Mouse (Mus musculus) liver, embryonic 15.5 days (tissue): ENCODE results near the gene Cox7b. TPM values are rescaled to one million over a fixed set of nuclear protein-coding genes. Genes with fewer than 3 reads are reported as not detected.

Source experiments
- ATAC-seq: fragments of 200-750 bp; cut with Nextera tagmentation; 2 replicates; pipeline ENCODE4 v1.8.0; 2017; ENCODE audit warnings: moderate number of reproducible peaks, mild to moderate bottlenecking, moderate library complexity; ENCODE audit not compliant: insufficient read depth
- H3K27ac ChIP-seq: fragments of 300-500 bp; sonication (generic); replicated peaks from 2 replicates; pipeline ENCODE4 v1.5.1; 2015; ENCODE audit warnings: mild to moderate bottlenecking, inconsistent platforms
- H3K27me3 ChIP-seq: fragments of 300-500 bp; sonication (generic); 2 replicates; pipeline ENCODE4 v1.6.1; 2015; ENCODE audit warnings: mild to moderate bottlenecking, inconsistent platforms
- H3K36me3 ChIP-seq: fragments of 300-500 bp; sonication (generic); replicated peaks from 2 replicates; pipeline ENCODE4 v1.6.1; 2015; ENCODE audit warnings: moderate library complexity, mild to moderate bottlenecking, inconsistent platforms
- H3K4me1 ChIP-seq: fragments of 300-500 bp; sonication (generic); replicated peaks from 2 replicates; pipeline ENCODE4 v1.6.1; 2015; ENCODE audit warnings: inconsistent platforms
- H3K4me2 ChIP-seq: fragments of 300-500 bp; sonication (generic); 2 replicates; pipeline ENCODE4 v1.6.1; 2015; ENCODE audit warnings: moderate library complexity, mild to moderate bottlenecking, inconsistent platforms
- H3K4me3 ChIP-seq: fragments of 300-500 bp; sonication (generic); replicated peaks from 2 replicates; pipeline ENCODE4 v1.5.1; 2015; ENCODE audit warnings: mild to moderate bottlenecking, inconsistent platforms
- H3K9ac ChIP-seq: fragments of 300-500 bp; sonication (generic); 2 replicates; pipeline ENCODE4 v1.6.1; 2015; ENCODE audit warnings: moderate library complexity, mild to moderate bottlenecking, inconsistent platforms
- H3K9me3 ChIP-seq: fragments of 300-500 bp; sonication (generic); replicated peaks from 2 replicates; pipeline ENCODE4 v1.6.1; 2016; ENCODE audit warnings: inconsistent platforms
- WGBS: fragments of 180-500 bp; shearing (Covaris S2); methylation state at CpG from one replicate; pipeline ENCODE4 v1.1.7; 2015; ENCODE audit warnings: mixed read lengths; ENCODE audit not compliant: insufficient replicate concordance; 5-methylcytosine and 5-hydroxymethylcytosine counted together
- polyA plus RNA-seq: library from polyadenylated mRNA; unstranded; fragments of >200 nt; fragmentation: Nextera tagmentation; extraction: Ambion mirVana; gene quantifications from 2 replicates; pipeline ENCODE4 v1.2.1, GENCODE M21; 2015

Cox7b gene
- polyA plus RNA-seq, 1 experiment from 2014 or later, result 265 TPM

DNA sequence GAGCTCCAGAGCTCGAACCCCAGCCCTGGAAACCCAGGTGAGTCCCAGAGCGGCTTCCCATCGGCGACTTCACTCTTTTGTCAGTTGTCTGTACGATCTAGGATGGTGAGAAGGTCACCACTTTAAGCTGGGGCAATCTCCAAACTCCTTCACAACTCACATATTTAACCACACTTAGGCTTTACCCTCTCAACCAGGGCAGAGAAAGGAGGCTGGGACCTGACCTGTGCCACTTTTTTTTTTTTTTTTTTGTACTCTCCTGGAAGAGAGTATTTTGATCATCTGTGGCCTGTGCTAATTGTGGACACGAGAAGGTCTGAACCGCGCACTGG, 11.8 kb downstream of the Cox7b start:
- 21% methylated on average over 8 of the region's 8 CpGs for WGBS
- H3K36me3 ChIP-seq, result no peaks in the 10 kb centered on the region
- peak overlapping the region; percentile 69 for H3K4me2 ChIP-seq
- H3K4me3 ChIP-seq, result peak overlapping the region; percentile 64
- peak overlapping the region; percentile 66; the same call in 1 of the 2 replicates for H3K27ac ChIP-seq
- no peaks in the 10 kb centered on the region for H3K27me3 ChIP-seq
- ATAC-seq, result peak; percentile 28
- no peaks in the 10 kb centered on the region for H3K9me3 ChIP-seq
- peak overlapping the region; percentile 57 for H3K9ac ChIP-seq
- 0 out of 2 replicates have a peak, but pooled peaks cover 5% of the 10 kb centered on the region for H3K4me1 ChIP-seq

DNA sequence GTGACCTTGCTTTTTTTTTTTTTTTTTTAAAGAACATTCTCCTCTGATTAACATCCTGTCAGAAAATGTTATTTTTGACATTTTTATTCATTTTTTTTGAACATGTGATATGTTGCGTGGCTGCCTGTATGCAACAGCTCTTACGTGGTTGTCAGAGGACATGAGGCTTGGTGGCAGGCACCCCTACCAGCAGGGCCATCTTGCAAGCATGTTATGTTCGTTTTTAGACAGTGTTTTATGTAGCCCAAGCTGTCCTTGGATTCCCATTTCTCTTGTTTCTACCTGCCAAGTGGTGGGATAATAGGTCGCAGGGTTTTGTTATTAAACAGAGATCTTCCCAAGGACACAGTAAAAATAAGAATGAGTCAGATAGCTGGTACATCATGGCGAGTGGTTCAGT, 14.7 kb downstream of the Cox7b start:
- Histone ChIP-seq H3K9ac (no peak overlapping the region), H3K4me3 (no peak overlapping the region), H3K27me3 (no peaks in the 10 kb centered on the region), H3K4me2 (no peak overlapping the region), H3K4me1 (0 out of 2 replicates have a peak, but pooled peaks cover 5% of the 10 kb centered on the region), H3K9me3 (no peaks in the 10 kb centered on the region), H3K36me3 (no peaks in the 10 kb centered on the region), H3K27ac (no peak overlapping the region)
- WGBS, result 62% methylated on average over 5 of the region's 5 CpGs
- ATAC-seq, result no peak

DNA sequence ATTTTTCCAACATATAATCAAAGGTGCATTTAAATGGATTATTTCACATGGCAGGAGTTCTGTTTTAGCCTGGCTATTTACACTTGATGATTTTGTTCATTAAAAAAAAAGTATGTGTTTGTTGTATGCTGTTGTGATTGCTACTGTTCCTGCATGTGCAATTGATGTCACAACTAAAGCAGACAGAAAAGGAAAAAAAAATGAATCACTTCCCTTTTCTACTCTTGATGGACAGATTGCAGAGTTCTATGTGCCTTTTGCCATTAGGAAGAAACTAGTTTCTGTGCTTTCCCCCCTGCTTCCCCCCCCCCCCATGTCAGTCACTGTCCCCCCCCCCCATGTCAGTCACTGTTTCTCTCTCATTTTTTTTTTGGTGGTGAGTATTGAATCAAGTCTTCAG, 15.6 kb downstream of the Cox7b start:
- no peak for ATAC-seq
- Histone ChIP-seq H3K27me3 (no peaks in the 10 kb centered on the region), H3K27ac (no peak overlapping the region), H3K36me3 (no peaks in the 10 kb centered on the region), H3K4me2 (no peak overlapping the region), H3K4me1 (0 out of 2 replicates have a peak, but pooled peaks cover 5% of the 10 kb centered on the region), H3K4me3 (no peak overlapping the region), H3K9me3 (no peaks in the 10 kb centered on the region), H3K9ac (no peak overlapping the region)

DNA sequence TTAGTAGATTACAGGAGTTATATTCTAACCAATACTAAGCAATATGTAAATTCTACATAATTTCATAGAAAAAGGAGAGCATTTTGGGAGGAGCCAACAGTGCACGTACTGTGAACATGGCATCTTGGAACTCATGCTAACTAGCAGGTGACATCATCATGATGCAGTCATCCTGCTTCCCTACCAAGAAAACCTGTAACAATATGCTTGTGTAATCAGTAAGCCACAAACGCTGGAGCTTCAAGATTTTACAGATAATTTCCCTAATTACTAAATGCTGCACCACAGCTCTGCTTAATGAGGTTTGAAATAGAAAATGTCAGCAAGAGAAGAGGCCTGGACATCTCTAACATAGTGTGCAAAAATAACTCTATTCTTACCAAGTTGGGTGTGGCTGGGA, 20.2 kb downstream of the Cox7b start:
- no peaks in the 10 kb centered on the region for H3K4me1 ChIP-seq
- WGBS, result 43% methylated on average over 2 of the region's 2 CpGs
- no peak for ATAC-seq
- no peak overlapping the region for H3K9ac ChIP-seq
- H3K27ac ChIP-seq, result no peak overlapping the region
- no peaks in the 10 kb centered on the region for H3K9me3 ChIP-seq
- H3K4me2 ChIP-seq, result no peak overlapping the region
- H3K36me3 ChIP-seq, result no peaks in the 10 kb centered on the region
- no peaks in the 10 kb centered on the region for H3K27me3 ChIP-seq
- no peak overlapping the region for H3K4me3 ChIP-seq

DNA sequence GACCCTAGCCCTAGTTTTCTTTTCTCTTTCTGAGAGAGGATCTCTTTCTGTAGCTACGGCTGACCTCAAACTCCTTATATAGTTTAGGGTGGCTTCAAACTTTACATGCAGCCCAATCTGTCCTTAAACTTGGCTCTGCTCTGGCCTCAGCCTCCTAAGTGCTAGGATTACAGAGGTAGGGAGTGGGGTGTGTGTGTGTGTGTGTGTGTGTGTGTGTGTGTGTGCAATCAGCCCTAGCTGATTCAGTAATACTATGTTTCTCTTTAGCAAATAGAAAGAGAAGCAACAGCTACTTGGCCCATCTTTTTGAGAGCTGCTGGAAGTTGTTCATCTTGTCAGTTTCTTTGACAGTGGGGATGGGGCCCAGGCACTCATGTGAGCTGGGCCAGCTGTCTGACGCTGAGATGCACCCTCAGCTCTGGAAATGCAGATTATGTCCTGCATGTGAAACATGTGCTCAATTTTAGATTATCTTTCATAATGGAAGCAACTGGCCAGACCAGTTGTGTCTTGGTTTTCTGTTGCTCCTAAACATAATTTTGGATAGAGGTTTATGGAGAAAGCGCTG, 21.8 kb downstream of the Cox7b start:
- 64% methylated on average over 3 of the region's 3 CpGs for WGBS
- Histone ChIP-seq H3K4me2 (no peak overlapping the region), H3K4me3 (no peak overlapping the region), H3K27me3 (no peaks in the 10 kb centered on the region), H3K36me3 (no peaks in the 10 kb centered on the region), H3K4me1 (0 out of 2 replicates have a peak, but pooled peaks cover under 1% of the 10 kb centered on the region), H3K9ac (no peak overlapping the region), H3K9me3 (no peaks in the 10 kb centered on the region), H3K27ac (no peak overlapping the region)
- ATAC-seq, result no peak

DNA sequence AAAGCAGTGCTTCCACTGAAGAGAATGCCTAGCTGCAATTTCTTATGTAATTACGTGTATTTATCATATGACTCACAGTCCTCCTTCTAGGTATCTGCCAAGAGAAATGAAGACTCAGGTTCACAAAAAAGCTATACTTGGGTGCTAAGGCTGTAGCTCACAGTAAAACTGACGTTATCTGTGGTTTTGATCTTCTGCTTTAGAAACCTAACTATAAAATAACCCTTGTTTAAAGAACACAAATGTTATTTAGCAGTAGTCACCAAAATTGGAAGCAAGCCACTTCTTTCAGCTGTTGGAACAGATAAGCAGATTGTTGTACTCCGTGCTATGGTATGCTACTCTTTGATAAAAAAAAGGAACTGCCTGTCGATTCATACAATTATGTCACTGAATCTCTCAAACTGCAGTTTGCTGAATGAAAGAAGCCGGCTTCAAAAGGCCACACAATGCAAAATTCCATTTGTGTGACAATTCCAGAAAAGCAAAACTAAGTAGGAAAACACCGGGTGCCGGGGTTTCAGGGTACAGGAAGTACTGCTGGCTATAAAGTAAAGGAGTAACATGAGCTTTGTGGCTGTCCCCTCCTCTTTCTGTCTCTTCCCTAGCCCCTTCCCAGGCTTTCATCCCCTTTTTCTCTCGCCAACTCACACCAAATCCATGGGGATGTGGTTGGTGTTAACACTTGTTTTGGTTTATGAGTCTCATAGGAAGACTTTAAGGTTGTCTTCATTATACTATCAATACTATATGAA, 28.5 kb downstream of the Cox7b start:
- peak overlapping the region; percentile 41 for H3K4me2 ChIP-seq
- H3K36me3 ChIP-seq, result no peaks in the 10 kb centered on the region
- ATAC-seq, result peak; percentile 79
- no peaks in the 10 kb centered on the region for H3K27me3 ChIP-seq
- no peak overlapping the region for H3K4me3 ChIP-seq
- H3K27ac ChIP-seq, result peak overlapping the region; percentile 57; the same call in 1 of the 2 replicates
- peaks cover 25% of the 10 kb centered on the region for H3K4me1 ChIP-seq
- 19% methylated on average over 8 of the region's 8 CpGs for WGBS
- H3K9me3 ChIP-seq, result no peaks in the 10 kb centered on the region
- H3K9ac ChIP-seq, result peak overlapping the region; percentile 27; the same call in 1 of the 2 replicates

DNA sequence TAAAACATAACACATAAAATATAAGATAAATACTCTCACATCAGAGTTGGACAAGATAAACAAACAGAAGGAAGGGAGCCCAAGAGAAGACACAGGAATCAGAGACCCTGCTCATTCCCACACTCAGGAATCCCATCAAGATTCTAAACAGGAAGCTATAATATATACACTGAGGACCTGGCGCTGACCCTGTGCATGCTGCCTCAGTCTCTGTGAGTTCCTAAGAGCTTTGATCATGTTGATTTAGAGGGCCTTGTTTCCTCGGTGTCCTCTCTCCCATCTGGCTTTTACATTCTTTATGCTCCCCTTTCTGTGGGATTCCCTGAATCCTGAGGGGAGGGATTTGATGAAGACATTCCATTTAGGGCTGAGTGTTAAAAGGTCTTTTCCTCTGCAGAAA, 30.0 kb downstream of the Cox7b start:
- WGBS, result 62% methylated on average over 2 of the region's 2 CpGs
- no peaks in the 10 kb centered on the region for H3K27me3 ChIP-seq
- no peaks in the 10 kb centered on the region for H3K9me3 ChIP-seq
- no peak overlapping the region for H3K9ac ChIP-seq
- no peaks in the 10 kb centered on the region for H3K36me3 ChIP-seq
- no peak overlapping the region for H3K4me2 ChIP-seq
- H3K4me3 ChIP-seq, result no peak overlapping the region
- H3K27ac ChIP-seq, result no peak overlapping the region
- no peak for ATAC-seq
- peaks cover 25% of the 10 kb centered on the region for H3K4me1 ChIP-seq

DNA sequence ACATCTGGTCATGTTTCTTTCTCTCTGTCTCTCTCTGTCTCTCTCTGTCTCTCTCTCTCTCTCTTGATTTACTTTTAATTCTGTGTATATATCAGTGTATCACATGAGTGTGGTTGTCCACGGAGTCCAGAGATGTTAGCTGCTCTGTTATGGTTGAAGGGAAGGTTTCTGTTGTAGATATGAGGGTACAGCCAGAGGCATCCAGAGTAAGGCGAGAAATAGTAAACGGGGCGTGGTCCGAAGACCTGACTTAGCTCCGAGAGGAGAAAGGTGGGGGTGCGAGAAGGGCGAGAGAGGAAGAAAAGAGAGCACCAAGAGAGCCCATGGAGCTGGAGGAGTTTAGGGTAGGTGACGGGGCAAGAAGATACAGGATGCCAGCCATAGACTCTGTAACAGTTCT, 30.4 kb downstream of the Cox7b start:
- no peak overlapping the region for H3K9ac ChIP-seq
- H3K4me3 ChIP-seq, result no peak overlapping the region
- H3K27me3 ChIP-seq, result no peaks in the 10 kb centered on the region
- H3K4me1 ChIP-seq, result peaks cover 25% of the 10 kb centered on the region
- WGBS, result 29% methylated on average over 9 of the region's 9 CpGs
- no peak overlapping the region for H3K27ac ChIP-seq
- H3K9me3 ChIP-seq, result no peaks in the 10 kb centered on the region
- no peak overlapping the region for H3K4me2 ChIP-seq
- no peaks in the 10 kb centered on the region for H3K36me3 ChIP-seq
- 0 out of 2 replicates have a peak, but pooled peaks have one; percentile 29 for ATAC-seq

DNA sequence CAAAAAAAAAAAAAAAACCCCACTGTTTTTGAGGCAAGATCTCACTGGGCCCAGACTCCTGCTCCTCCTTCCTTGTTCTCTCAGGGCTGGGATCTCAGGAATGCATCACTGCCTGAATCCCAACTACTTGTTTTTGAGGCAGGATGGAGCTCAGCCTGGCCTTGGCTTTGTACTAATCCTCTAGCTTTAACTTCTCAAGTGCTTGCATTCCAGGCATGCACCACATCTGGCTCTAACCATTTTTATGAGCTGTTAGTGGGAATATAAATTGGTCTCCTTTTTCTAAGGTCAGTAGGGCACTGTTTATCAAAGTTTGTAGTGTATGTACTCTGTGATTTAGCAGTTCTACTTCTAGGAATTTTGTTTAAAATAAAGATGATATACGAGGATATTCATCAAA, 32.7 kb downstream of the Cox7b start:
- ATAC-seq, result no peak

More for the DNA sequence above, 32.7 kb downstream of the Cox7b start:
- peaks cover 21% of the 10 kb centered on the region for H3K4me1 ChIP-seq
- H3K4me3 ChIP-seq, result no peak overlapping the region
- no peaks in the 10 kb centered on the region for H3K9me3 ChIP-seq
- 54% methylated on average over 1 of the region's 1 CpGs for WGBS
- no peak overlapping the region for H3K27ac ChIP-seq
- H3K36me3 ChIP-seq, result no peaks in the 10 kb centered on the region
- no peaks in the 10 kb centered on the region for H3K27me3 ChIP-seq
- no peak overlapping the region for H3K9ac ChIP-seq
- no peak overlapping the region for H3K4me2 ChIP-seq

Other genes with a start within 250 kb of the Cox7b start
- 37.4 and 39.3 TPM in 2 replicates for gene Atrx, start 86.3 kb upstream of the Cox7b start, polyA plus RNA-seq
- gene Magt1, start 3.8 kb upstream of the Cox7b start, polyA plus RNA-seq, result 29.1 and 30.3 TPM in 2 replicates
- gene Atp7a, start 11.6 kb downstream of the Cox7b start, polyA plus RNA-seq, result 9.4 and 11.5 TPM in 2 replicates
- gene Tlr13, start 127.5 kb downstream of the Cox7b start, polyA plus RNA-seq, result 1.4 TPM in 2 replicates
- gene Pgk1, start 171.4 kb downstream of the Cox7b start, polyA plus RNA-seq, result 163 and 170 TPM in 2 replicates
- 4.2 and 4.3 TPM in 2 replicates for gene Taf9b, start 205.5 kb downstream of the Cox7b start, polyA plus RNA-seq
- not detected in 2 replicates for gene Fnd3c2, start 239.7 kb downstream of the Cox7b start, polyA plus RNA-seq